Mouse (Mus musculus): ENCODE measurements around the gene Ifnar1.
A peak's percentile ranks its signal among the peaks of the same experiment; 100 is the strongest.
"Not testable (repeated sequence)": the region's sequence is repeated elsewhere in the genome, so short reads cannot be mapped to it uniquely, and the experiment has no call there.

Gene Ifnar1

GRCm38 (mm10) chr16:91484808-91485700 is at the start of gene Ifnar1:
Ifnar1 (plus strand) TSS chr16:91485238.
- DNase-seq (ENCODE audit: low spot score): peak; percentile 99

- no peak for DNase-seq (ENCODE audit: low spot score)
These were observed 47.0 kb upstream of the Ifnar1 start for GRCm38 (mm10) chr16:91438081-91438480.

- not testable (repeated sequence) for DNase-seq (ENCODE audit: low spot score)
These were observed 46.4 kb upstream of the Ifnar1 start for GRCm38 (mm10) chr16:91438599-91438998.

GRCm38 (mm10) chr16:91441366-91441765 is 43.7 kb upstream of the Ifnar1 start:
- peak; percentile 58 for DNase-seq (ENCODE audit: low spot score)

GRCm38 (mm10) chr16:91441811-91442240 is 43.2 kb upstream of the Ifnar1 start:
- DNase-seq (ENCODE audit: low spot score): no peak

- DNase-seq (ENCODE audit: low spot score): no peak
These were observed 42.6 kb upstream of the Ifnar1 start for GRCm38 (mm10) chr16:91442446-91442845.

GRCm38 (mm10) chr16:91443211-91443611 is 41.8 kb upstream of the Ifnar1 start:
- no peak for DNase-seq (ENCODE audit: low spot score)

GRCm38 (mm10) chr16:91444847-91445246 is 40.2 kb upstream of the Ifnar1 start:
- DNase-seq (ENCODE audit: low spot score): no peak

GRCm38 (mm10) chr16:91445566-91445965 is 39.5 kb upstream of the Ifnar1 start:
- no peak for DNase-seq (ENCODE audit: low spot score)

GRCm38 (mm10) chr16:91446778-91447511 is 38.1 kb upstream of the Ifnar1 start:
- no peak for DNase-seq (ENCODE audit: low spot score)

GRCm38 (mm10) chr16:91447512-91447900 is 37.5 kb upstream of the Ifnar1 start:
- no peak for DNase-seq (ENCODE audit: low spot score)

GRCm38 (mm10) chr16:91448088-91448487 is 37.0 kb upstream of the Ifnar1 start:
- no peak for DNase-seq (ENCODE audit: low spot score)

- no peak for DNase-seq (ENCODE audit: low spot score)
These were observed 36.1 kb upstream of the Ifnar1 start for GRCm38 (mm10) chr16:91448895-91449294.

- DNase-seq (ENCODE audit: low spot score): no peak
These were observed 34.6 kb upstream of the Ifnar1 start for GRCm38 (mm10) chr16:91450137-91451064.

- DNase-seq (ENCODE audit: low spot score): no peak
These were observed 33.1 kb upstream of the Ifnar1 start for GRCm38 (mm10) chr16:91451949-91452348.

- no peak for DNase-seq (ENCODE audit: low spot score)
These were observed 32.6 kb upstream of the Ifnar1 start for GRCm38 (mm10) chr16:91452363-91452896.

GRCm38 (mm10) chr16:91455868-91456267 is 29.2 kb upstream of the Ifnar1 start:
- DNase-seq (ENCODE audit: low spot score): no peak

GRCm38 (mm10) chr16:91458301-91458746 is 26.7 kb upstream of the Ifnar1 start:
- DNase-seq (ENCODE audit: low spot score): no peak

- DNase-seq (ENCODE audit: low spot score): peak; percentile 38
These were observed 26.1 kb upstream of the Ifnar1 start for GRCm38 (mm10) chr16:91458976-91459375.

- DNase-seq (ENCODE audit: low spot score): no peak
These were observed 25.6 kb upstream of the Ifnar1 start for GRCm38 (mm10) chr16:91459396-91459795.

- no peak for DNase-seq (ENCODE audit: low spot score)
These were observed 25.1 kb upstream of the Ifnar1 start for GRCm38 (mm10) chr16:91459841-91460370.
